Mouse (Mus musculus) hindbrain, embryonic 11.5 days (tissue): ENCODE measurements around the gene Slc9a9. TPM values are rescaled to one million over a fixed set of nuclear protein-coding genes. Genes with fewer than 3 reads are reported as not detected.
A peak's percentile ranks its signal among the peaks of the same experiment; 100 is the strongest.

Experiments
- ATAC-seq: fragments of 200-750 bp; cut with Nextera tagmentation; 2 replicates; pipeline ENCODE4 v1.8.0; 2017; ENCODE audit warnings: mild to moderate bottlenecking, moderate TSS enrichment, moderate library complexity; ENCODE audit not compliant: low FRiP score
- DNase-seq: peaks from one replicate; pipeline ENCODE4 v3.0.0-alpha.2; 2015; ENCODE audit warnings: low spot score
- H3K27ac ChIP-seq: fragments of 300-500 bp; sonication (generic); 2 replicates; pipeline ENCODE4 v1.5.1; 2014; ENCODE audit warnings: mild to moderate bottlenecking, low read depth, low read length
- H3K27me3 ChIP-seq: fragments of 300-500 bp; sonication (generic); 2 replicates; pipeline ENCODE4 v1.6.1; 2014; ENCODE audit warnings: mild to moderate bottlenecking, low read length, moderate library complexity, mixed read lengths; ENCODE audit not compliant: control insufficient read depth, insufficient read depth
- H3K36me3 ChIP-seq: fragments of 300-500 bp; sonication (generic); 2 replicates; pipeline ENCODE4 v1.6.1; 2014; ENCODE audit warnings: mild to moderate bottlenecking, low read length, moderate library complexity, mixed read lengths; ENCODE audit not compliant: control insufficient read depth, insufficient read depth
- H3K4me1 ChIP-seq: fragments of 300-500 bp; sonication (generic); replicated peaks from 2 replicates; pipeline ENCODE4 v1.6.1; 2014; ENCODE audit warnings: low read length, mixed read lengths; ENCODE audit not compliant: control insufficient read depth, insufficient read depth
- H3K4me2 ChIP-seq: fragments of 300-500 bp; sonication (generic); replicated peaks from 2 replicates; pipeline ENCODE4 v1.6.1; 2014; ENCODE audit warnings: mild to moderate bottlenecking, low read depth, low read length
- H3K4me3 ChIP-seq: fragments of 300-500 bp; sonication (generic); 2 replicates; pipeline ENCODE4 v1.5.1; 2014; ENCODE audit warnings: low read depth, low read length
- H3K9ac ChIP-seq: fragments of 300-500 bp; sonication (generic); 2 replicates; pipeline ENCODE4 v1.6.1; 2014; ENCODE audit warnings: low read depth, low read length
- H3K9me3 ChIP-seq: fragments of 300-500 bp; sonication (generic); 2 replicates; pipeline ENCODE4 v1.6.1; 2016; ENCODE audit warnings: low read length; ENCODE audit not compliant: control insufficient read depth
- WGBS: fragments of 180-500 bp; shearing (Covaris S2); extraction: QIAGEN DNeasy Blood & Tissue Kit; methylation state at CpG from one replicate; pipeline ENCODE4 v1.1.7; 2014; 5-methylcytosine and 5-hydroxymethylcytosine counted together
- polyA plus RNA-seq: library from polyadenylated mRNA; unstranded; fragments of >200 nt; fragmentation: Nextera tagmentation; extraction: Ambion mirVana; gene quantifications from 2 replicates; pipeline ENCODE4 v1.2.1, GENCODE M21; 2014

Slc9a9 gene
- polyA plus RNA-seq, 1 experiment from 2014 or later = 3.8 TPM

GRCm38 (mm10) chr9:94691311-94692087 is 21.8 kb downstream of the Slc9a9 start:
- no peaks in the 10 kb centered on the region for H3K27me3 ChIP-seq
- H3K9ac ChIP-seq = no peak overlapping the region
- H3K4me3 ChIP-seq = no peak overlapping the region
- no peak overlapping the region for H3K27ac ChIP-seq
- no peaks in the 10 kb centered on the region for H3K9me3 ChIP-seq
- H3K4me1 ChIP-seq = no peaks in the 10 kb centered on the region
- 65% methylated on average over 10 of the region's 10 CpGs for WGBS
- no peaks in the 10 kb centered on the region for H3K36me3 ChIP-seq
- ATAC-seq (no peak), DNase-seq (no peak)
- no peak overlapping the region for H3K4me2 ChIP-seq

GRCm38 (mm10) chr9:94692122-94692521 is 22.4 kb downstream of the Slc9a9 start:
- Histone ChIP-seq H3K4me3 (no peak overlapping the region), H3K4me1 (no peaks in the 10 kb centered on the region), H3K36me3 (no peaks in the 10 kb centered on the region), H3K27ac (no peak overlapping the region), H3K9me3 (no peaks in the 10 kb centered on the region), H3K27me3 (no peaks in the 10 kb centered on the region), H3K9ac (no peak overlapping the region), H3K4me2 (no peak overlapping the region)
- WGBS = 52% methylated on average over 7 of the region's 7 CpGs
- DNase-seq (no peak), ATAC-seq (no peak)

GRCm38 (mm10) chr9:94694243-94694642 is 24.5 kb downstream of the Slc9a9 start:
- Histone ChIP-seq H3K36me3 (no peaks in the 10 kb centered on the region), H3K4me3 (no peak overlapping the region), H3K27me3 (no peaks in the 10 kb centered on the region), H3K9ac (no peak overlapping the region), H3K4me1 (no peaks in the 10 kb centered on the region), H3K9me3 (no peaks in the 10 kb centered on the region), H3K4me2 (no peak overlapping the region), H3K27ac (no peak overlapping the region)
- DNase-seq = no peak
- ATAC-seq = no peak
- 90% methylated on average over 4 of the region's 4 CpGs for WGBS

- 83% methylated on average over 3 of the region's 3 CpGs for WGBS
- Histone ChIP-seq H3K36me3 (no peaks in the 10 kb centered on the region), H3K27ac (no peak overlapping the region), H3K9me3 (no peaks in the 10 kb centered on the region), H3K9ac (no peak overlapping the region), H3K4me3 (no peak overlapping the region), H3K27me3 (no peaks in the 10 kb centered on the region), H3K4me1 (no peaks in the 10 kb centered on the region), H3K4me2 (no peak overlapping the region)
- DNase-seq (no peak), ATAC-seq (no peak)
Observed at GRCm38 (mm10) chr9:94694983-94695382, 25.3 kb downstream of the Slc9a9 start.

- Histone ChIP-seq H3K27ac (no peak overlapping the region), H3K4me2 (no peak overlapping the region), H3K9me3 (no peaks in the 10 kb centered on the region), H3K36me3 (no peaks in the 10 kb centered on the region), H3K27me3 (no peaks in the 10 kb centered on the region), H3K4me1 (no peaks in the 10 kb centered on the region), H3K9ac (no peak overlapping the region), H3K4me3 (no peak overlapping the region)
- ATAC-seq (no peak), DNase-seq (no peak)
- 72% methylated on average over 9 of the region's 9 CpGs for WGBS
Observed at GRCm38 (mm10) chr9:94696539-94697079, 26.9 kb downstream of the Slc9a9 start.

GRCm38 (mm10) chr9:94698175-94698574 is 28.5 kb downstream of the Slc9a9 start:
- H3K27ac ChIP-seq = no peak overlapping the region
- H3K9ac ChIP-seq = no peak overlapping the region
- no peak overlapping the region for H3K4me3 ChIP-seq
- no peaks in the 10 kb centered on the region for H3K4me1 ChIP-seq
- H3K9me3 ChIP-seq = no peaks in the 10 kb centered on the region
- WGBS = 92% methylated on average over 2 of the region's 2 CpGs
- no peaks in the 10 kb centered on the region for H3K27me3 ChIP-seq
- no peaks in the 10 kb centered on the region for H3K36me3 ChIP-seq
- H3K4me2 ChIP-seq = no peak overlapping the region
- ATAC-seq = no peak
- DNase-seq = no peak

- H3K4me1 ChIP-seq = no peaks in the 10 kb centered on the region
- H3K27ac ChIP-seq = no peak overlapping the region
- H3K4me2 ChIP-seq = no peak overlapping the region
- no peaks in the 10 kb centered on the region for H3K9me3 ChIP-seq
- H3K9ac ChIP-seq = no peak overlapping the region
- no peaks in the 10 kb centered on the region for H3K36me3 ChIP-seq
- ATAC-seq = 0 out of 2 replicates have a peak, but pooled peaks have one; percentile 47
- no peak overlapping the region for H3K4me3 ChIP-seq
- peak; percentile 49 for DNase-seq
- H3K27me3 ChIP-seq = no peaks in the 10 kb centered on the region
- 79% methylated on average over 1 of the region's 1 CpGs for WGBS
Observed at GRCm38 (mm10) chr9:94700549-94700948, 30.8 kb downstream of the Slc9a9 start.

GRCm38 (mm10) chr9:94701193-94701869 is 31.6 kb downstream of the Slc9a9 start:
- Histone ChIP-seq H3K36me3 (no peaks in the 10 kb centered on the region), H3K27me3 (no peaks in the 10 kb centered on the region), H3K9me3 (no peaks in the 10 kb centered on the region), H3K4me1 (no peaks in the 10 kb centered on the region), H3K27ac (no peak overlapping the region; the same call in 1 of the 2 replicates), H3K4me2 (no peak overlapping the region), H3K4me3 (no peak overlapping the region), H3K9ac (no peak overlapping the region)
- ATAC-seq (0 out of 2 replicates have a peak, but pooled peaks have one; percentile 53), DNase-seq (peak; percentile 11)
- WGBS = 53% methylated on average over 6 of the region's 6 CpGs
